Mouse (Mus musculus): ENCODE measurements around the gene Tmem220. TPM values are rescaled to one million over a fixed set of nuclear protein-coding genes. Genes with fewer than 3 reads are reported as not detected.
A peak's percentile ranks its signal among the peaks of the same experiment; 100 is the strongest.

Tmem220 gene
- total and polyA plus RNA-seq, 3 experiments, result 0.30 to 1.6 (median 0.36) TPM

DNA sequence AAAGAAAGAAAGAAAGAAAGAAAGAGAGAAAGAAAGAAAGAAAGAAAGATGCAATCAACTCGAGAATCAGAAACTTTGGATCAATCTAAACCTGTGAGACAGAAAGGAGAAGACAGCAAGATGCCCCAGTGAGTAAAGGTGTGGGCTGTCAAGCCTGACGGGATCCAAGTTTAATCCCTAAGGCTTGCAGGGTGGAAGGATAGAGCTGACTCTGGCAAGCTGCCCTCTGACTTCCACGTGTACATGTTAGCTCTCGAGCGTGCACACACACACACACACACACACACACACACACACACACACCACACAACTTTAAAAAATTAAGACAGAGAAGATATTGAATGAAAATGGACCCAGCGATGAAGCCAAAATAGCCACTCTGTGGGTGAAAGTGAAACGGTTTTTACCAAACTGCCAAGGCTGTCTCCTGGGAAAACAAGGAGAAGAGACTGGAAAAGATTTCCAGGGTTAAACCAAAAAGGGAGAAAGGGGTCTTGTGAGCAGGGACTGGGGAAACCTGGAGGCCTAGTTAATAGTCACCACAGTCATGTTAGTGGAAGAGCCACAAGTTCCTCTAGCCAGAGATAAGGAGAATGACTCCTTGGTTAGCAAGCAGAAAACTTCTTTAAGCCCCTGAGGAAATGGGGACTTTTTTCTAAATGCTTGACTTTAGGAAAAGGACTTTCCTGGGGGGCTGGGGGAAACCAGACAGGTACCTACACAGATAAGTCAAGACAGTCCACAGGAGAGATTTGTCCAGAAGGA, 5.1 kb upstream of the Tmem220 start:
- Histone ChIP-seq H3K4me2 (ENCODE audit: insufficient read depth, low read depth, poor library complexity, severe bottlenecking) (peak overlapping the region; percentile 44), H3K27me3 (replicated peaks) (peaks cover 45% of the 10 kb centered on the region), H3K36me3 (replicated peaks in 1 of 2; ENCODE audit: control insufficient read depth in 1 of 2, insufficient read depth in 1 of 2, low read length in 1 of 2) (no peaks in the 10 kb centered on the region), H3K4me3 (replicated peaks in 1 of 3; ENCODE audit: low read depth in 2 of 3, low read length in 2 of 3, poor library complexity in 1 of 3) (no peak overlapping the region), H3K9ac (ENCODE audit: insufficient read depth, low read depth) (no peak overlapping the region), H3K9me3 (replicated peaks; ENCODE audit: low read length) (no peaks in the 10 kb centered on the region), H3K27ac (ENCODE audit: insufficient read depth, low read depth) (no peak overlapping the region), H3K79me2 (replicated peaks; ENCODE audit: control insufficient read depth, extremely low read depth, insufficient read depth, poor library complexity, severe bottlenecking) (no peaks in the 10 kb centered on the region), H3K4me1 (ENCODE audit: control insufficient read depth in 1 of 2, insufficient read depth in 2 of 2) (peaks cover 3 to 29% of the 10 kb centered on the region in 2 experiments; a peak in 2 of 4 replicates)
- in situ Hi-C loops (cut with MboI; ENCODE audit: low pct_ligation_motif_present, low pct_unique_long_range_greater_than_20kb, low sequenced_read_pairs) (loop anchor here (10.0 kb wide), 2 partner anchors 115 to 325 kb away; no protein-coding TSS in a partner anchor), dilution Hi-C loops (cut with MboI; ENCODE audit: extremely low pct_ligation_motif_present, extremely low pct_unique_long_range_greater_than_20kb, low sequenced_read_pairs) (no loop called here)
- DNase-seq (ENCODE audit: extremely low read depth), result no peak
- TF ChIP-seq SMC3 (IDR thresholded peaks at IDR 0.05; ENCODE audit: low read depth, low read length) (no peak), CHD1 (IDR thresholded peaks at IDR 0.05; ENCODE audit: low read depth, low read length) (no peak), MYC (IDR thresholded peaks at IDR 0.05; ENCODE audit: low read depth, low read length) (no peak), POLR2A (IDR thresholded peaks at IDR 0.05; ENCODE audit: low read depth, low read length) (no peak), CHD2 (IDR thresholded peaks at IDR 0.05; ENCODE audit: low read length) (no peak), JUN (IDR thresholded peaks at IDR 0.05; ENCODE audit: insufficient read depth, low read depth, low read length) (no peak), E2F4 (IDR thresholded peaks at IDR 0.05; ENCODE audit: insufficient replicate concordance, low read depth, low read length) (no peak), RCOR1 (conservative IDR thresholded peaks at IDR 0.05; ENCODE audit: low read depth, low read length) (no peak), RAD21 (IDR thresholded peaks at IDR 0.05; ENCODE audit: low read depth, low read length) (no peak), EP300 (IDR thresholded peaks at IDR 0.05; ENCODE audit: low read length) (no peak), MAX (IDR thresholded peaks at IDR 0.05; ENCODE audit: low read length) (no peak), MXI1 (IDR thresholded peaks at IDR 0.05; ENCODE audit: low read depth, low read length) (no peak)

- Histone ChIP-seq H3K79me2 (replicated peaks; ENCODE audit: control insufficient read depth, extremely low read depth, insufficient read depth, poor library complexity, severe bottlenecking) (no peaks in the 10 kb centered on the region), H3K27ac (ENCODE audit: insufficient read depth, low read depth) (no peak overlapping the region), H3K4me1 (ENCODE audit: control insufficient read depth in 1 of 2, insufficient read depth in 2 of 2) (peaks cover 3 to 36% of the 10 kb centered on the region in 2 experiments; a peak in 2 of 4 replicates), H3K9ac (ENCODE audit: insufficient read depth, low read depth) (no peak overlapping the region), H3K4me2 (ENCODE audit: insufficient read depth, low read depth, poor library complexity, severe bottlenecking) (peak overlapping the region; percentile 44), H3K36me3 (replicated peaks in 1 of 2; ENCODE audit: control insufficient read depth in 1 of 2, insufficient read depth in 1 of 2, low read length in 1 of 2) (no peaks in the 10 kb centered on the region), H3K27me3 (replicated peaks) (peaks cover 40% of the 10 kb centered on the region), H3K4me3 (replicated peaks in 1 of 3; ENCODE audit: low read depth in 2 of 3, low read length in 2 of 3, poor library complexity in 1 of 3) (no peak overlapping the region), H3K9me3 (replicated peaks; ENCODE audit: low read length) (no peaks in the 10 kb centered on the region)
- TF ChIP-seq RAD21 (IDR thresholded peaks at IDR 0.05; ENCODE audit: low read depth, low read length) (peak; percentile 79), MYC (IDR thresholded peaks at IDR 0.05; ENCODE audit: low read depth, low read length) (no peak), ELF1 (IDR thresholded peaks at IDR 0.05; ENCODE audit: low read depth, low read length) (no peak), ZNF384 (IDR thresholded peaks at IDR 0.05; ENCODE audit: low read depth, low read length) (no peak), MXI1 (IDR thresholded peaks at IDR 0.05; ENCODE audit: low read depth, low read length) (no peak), MAZ (IDR thresholded peaks at IDR 0.05; ENCODE audit: low read depth, low read length) (peak; percentile 89), EP300 (IDR thresholded peaks at IDR 0.05; ENCODE audit: low read length) (no peak), CTCF (conservative IDR thresholded peaks at IDR 0.05 in 1 of 2, IDR thresholded peaks at IDR 0.05 in 1 of 2; ENCODE audit: low read depth in 2 of 2, low read length in 2 of 2) (peak; percentile 72 to 92), PAX5 (IDR thresholded peaks at IDR 0.05; ENCODE audit: low read length) (no peak), SMC3 (IDR thresholded peaks at IDR 0.05; ENCODE audit: low read depth, low read length) (peak; percentile 85), UBTF (IDR thresholded peaks at IDR 0.05; ENCODE audit: low read depth, low read length) (no peak), MEF2A (IDR thresholded peaks at IDR 0.05; ENCODE audit: borderline replicate concordance, low read depth, low read length) (no peak), ZC3H11A (IDR thresholded peaks at IDR 0.05; ENCODE audit: low read depth, low read length) (peak; percentile 27; the same call in 1 of the 2 replicates), KAT2A (IDR thresholded peaks at IDR 0.05; ENCODE audit: insufficient replicate concordance, low read length) (no peak), E2F4 (IDR thresholded peaks at IDR 0.05; ENCODE audit: insufficient replicate concordance, low read depth, low read length) (no peak), BHLHE40 (IDR thresholded peaks at IDR 0.05; ENCODE audit: low read depth, low read length) (no peak), SIN3A (IDR thresholded peaks at IDR 0.05; ENCODE audit: low read length) (no peak), GABPA (IDR thresholded peaks at IDR 0.05; ENCODE audit: insufficient replicate concordance, low read depth, low read length) (no peak), POLR2AphosphoS2 (IDR thresholded peaks at IDR 0.05; ENCODE audit: low read depth, low read length) (no peak), NRF1 (IDR thresholded peaks at IDR 0.05; ENCODE audit: low read depth, low read length) (no peak), JUN (IDR thresholded peaks at IDR 0.05; ENCODE audit: insufficient read depth, low read depth, low read length) (no peak), MAFK (IDR thresholded peaks at IDR 0.05; ENCODE audit: insufficient replicate concordance, low read length) (no peak), TBP (conservative IDR thresholded peaks at IDR 0.05; ENCODE audit: low read depth, low read length) (no peak), ZKSCAN1 (IDR thresholded peaks at IDR 0.05; ENCODE audit: borderline replicate concordance, low read depth, low read length) (no peak), POLR2A (IDR thresholded peaks at IDR 0.05; ENCODE audit: low read depth, low read length) (no peak), CHD2 (IDR thresholded peaks at IDR 0.05; ENCODE audit: low read length) (no peak), ZMIZ1 (IDR thresholded peaks at IDR 0.05; ENCODE audit: low read depth, low read length) (no peak)
- dilution Hi-C loops (cut with MboI; ENCODE audit: extremely low pct_ligation_motif_present, extremely low pct_unique_long_range_greater_than_20kb, low sequenced_read_pairs) (no loop called here), in situ Hi-C loops (cut with MboI; ENCODE audit: low pct_ligation_motif_present, low pct_unique_long_range_greater_than_20kb, low sequenced_read_pairs) (loop anchor here (10.0 kb wide), 1 partner anchor 324 kb away; no protein-coding TSS in a partner anchor)
- DNase-seq (ENCODE audit: extremely low read depth), result peak; percentile 68
Measured at GRCm38 (mm10) chr11:67020948-67021347, 4.0 kb upstream of the Tmem220 start.

Data from CH12.LX (cell line).